Mouse (Mus musculus) left cerebral cortex, postnatal 25 days (tissue): ENCODE results near the gene Zfp976. TPM values are rescaled to one million over a fixed set of nuclear protein-coding genes. Genes with fewer than 3 reads are reported as not detected.
"Not testable (repeated sequence)": the region's sequence is repeated elsewhere in the genome, so short reads cannot be mapped to it uniquely, and the experiment has no call there.

ENCODE experiments used
- DNase-seq, 2 experiments: peaks; one replicate each; pipeline ENCODE4 v3.0.0; 2022; ENCODE audit warnings: low spot score in 2 of 2, mixed read lengths in 1 of 2
- intact Hi-C: fragments of 180-260 bp; cut with DNase I; formaldehyde crosslinking; loops from one replicate; pipeline ENCODE4 v1.15.1; 2025
- microRNA-seq, 2 experiments: library from miRNA; unstranded; fragments of <30 nt; microRNA quantifications; one replicate each; pipeline ENCODE4 v1.2.0; 2022
- total RNA-seq, 2 experiments: library from RNA; stranded (reverse); gene quantifications; 2 replicates each; pipeline ENCODE4 v1.2.3; 2021

Zfp976 gene
- 1 to 10 TPM; 2.7 to 3.0 TPM for total RNA-seq

DNA sequence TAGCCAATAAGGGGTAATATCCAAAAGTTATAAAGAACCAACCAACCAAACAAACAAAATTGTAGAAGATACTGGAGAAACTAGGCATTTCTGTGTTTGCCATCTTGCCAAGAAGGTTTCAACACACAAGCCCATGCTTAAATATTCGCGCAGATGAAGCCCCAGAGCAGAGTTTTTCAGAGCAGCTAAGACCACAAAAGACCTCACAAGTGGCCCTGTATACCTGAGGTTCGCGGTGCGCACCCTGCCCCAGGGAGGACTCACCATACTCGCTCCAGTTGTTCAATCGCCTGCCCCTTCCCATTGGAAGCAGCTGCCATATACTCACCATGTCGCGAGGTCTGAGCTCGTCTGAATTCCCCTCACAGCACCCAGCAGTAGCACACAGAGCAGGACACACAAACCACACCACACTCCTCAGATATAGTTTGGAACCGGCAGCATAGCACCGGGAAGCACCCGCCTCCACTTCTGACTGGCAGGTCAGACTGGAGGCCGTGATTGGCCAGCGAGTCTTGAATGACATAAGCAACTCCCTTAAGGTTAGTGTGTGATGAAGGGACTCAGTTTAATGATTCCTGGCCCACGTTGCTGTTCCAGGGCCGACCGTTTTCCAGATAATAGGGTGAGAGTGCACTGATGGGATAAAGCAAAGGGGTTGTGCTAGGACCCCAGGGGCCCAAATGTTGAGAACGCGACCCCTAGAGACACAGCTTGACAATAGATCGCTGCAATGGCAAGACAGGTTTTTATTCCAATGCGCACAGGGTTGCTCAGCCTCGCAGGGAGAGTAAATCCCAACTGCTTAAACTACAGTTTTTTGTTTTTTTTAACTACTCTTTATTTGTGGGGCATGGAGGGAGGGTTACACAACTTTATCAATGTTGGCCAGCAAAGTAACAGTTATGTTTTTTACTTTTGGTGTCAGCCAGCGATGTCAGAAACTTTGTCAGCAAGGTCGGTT, at the start of gene Zfp976:
Zfp976 (minus strand) TSS at position 437 of the 964 bp plus-strand sequence.
- intact Hi-C loops: not testable (repeated sequence)
- peak; percentile 55 to 75 for DNase-seq

DNA sequence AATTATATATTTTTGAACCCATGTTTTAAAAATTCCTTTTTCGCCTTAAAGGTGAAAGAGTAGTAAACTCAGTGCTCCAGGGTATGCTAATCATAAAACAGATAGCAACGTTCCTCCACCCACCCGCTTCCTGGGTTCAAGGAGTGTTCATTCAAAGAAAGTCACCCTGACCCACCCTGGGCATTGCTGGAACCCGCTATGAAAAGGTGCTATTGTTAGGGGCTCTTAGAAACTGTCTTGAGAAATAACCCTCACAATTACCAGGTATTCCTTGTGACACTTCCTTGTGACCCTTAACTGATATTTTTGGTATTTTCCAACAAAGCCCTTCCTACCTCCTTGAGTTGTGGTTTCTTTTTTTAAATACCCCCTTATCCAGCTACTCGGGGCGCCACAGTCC, 37.7 kb upstream of the Zfp976 start:
- DNase-seq, intact Hi-C loops: not testable (repeated sequence)

DNA sequence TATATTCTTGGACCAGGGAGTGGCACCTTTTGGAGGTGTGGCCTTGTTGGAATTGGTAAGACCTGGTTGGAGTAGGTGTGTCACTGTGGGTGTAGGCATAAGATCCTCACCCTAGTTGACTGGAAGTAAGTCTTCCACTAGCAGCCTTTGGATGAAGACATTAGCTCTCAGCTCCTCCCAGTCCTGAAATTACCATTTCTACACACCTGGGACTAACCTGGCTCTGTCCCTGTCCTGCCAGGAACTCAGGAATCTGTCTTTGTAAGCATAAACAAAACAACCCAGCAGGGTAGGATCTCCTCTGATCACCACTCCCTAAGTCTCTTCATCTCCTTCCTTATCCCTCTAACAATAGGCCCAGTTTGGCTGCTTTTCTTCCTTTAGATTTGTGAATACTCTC, 37.3 kb upstream of the Zfp976 start:
- intact Hi-C loops, DNase-seq: not testable (repeated sequence)

DNA sequence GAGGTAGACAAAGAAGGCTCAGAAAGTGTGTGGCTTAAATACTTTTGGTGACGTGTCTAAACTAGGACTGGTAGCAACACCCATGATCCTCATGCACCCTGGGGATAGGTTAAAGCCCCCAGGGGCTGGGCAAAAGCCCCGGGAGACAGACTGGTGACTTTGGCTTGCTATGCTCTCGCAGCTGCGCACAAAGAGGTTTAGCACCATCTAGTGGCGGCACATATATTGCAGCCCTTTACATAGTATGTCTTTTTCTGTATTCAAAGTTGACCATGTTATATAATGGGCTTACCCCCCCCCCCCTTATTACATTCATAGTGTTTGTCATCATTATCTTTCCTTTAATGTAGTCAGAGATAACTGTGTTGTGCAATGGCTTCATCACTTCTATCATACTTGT, 17.8 kb upstream of the Zfp976 start:
- DNase-seq, intact Hi-C loops: not testable (repeated sequence)

DNA sequence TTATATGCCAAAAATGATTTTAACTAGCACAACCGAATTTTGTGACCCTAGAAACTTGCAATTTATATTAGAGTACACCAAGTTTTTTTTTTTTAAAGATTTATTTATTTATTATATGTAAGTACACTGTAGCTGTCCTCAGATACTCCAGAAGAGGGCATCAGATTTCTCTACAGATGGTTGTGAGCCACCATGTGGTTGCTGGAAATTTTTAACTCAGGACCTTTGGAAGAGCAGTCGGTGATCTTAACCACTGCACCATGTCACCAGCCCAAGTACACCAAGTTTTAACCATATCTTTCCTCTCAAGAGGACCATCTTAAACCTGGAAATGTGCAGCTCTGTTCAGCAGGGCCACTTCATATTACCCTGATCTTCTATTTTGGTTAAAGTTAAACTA, 12.8 kb upstream of the Zfp976 start:
- intact Hi-C loops, DNase-seq: not testable (repeated sequence)

DNA sequence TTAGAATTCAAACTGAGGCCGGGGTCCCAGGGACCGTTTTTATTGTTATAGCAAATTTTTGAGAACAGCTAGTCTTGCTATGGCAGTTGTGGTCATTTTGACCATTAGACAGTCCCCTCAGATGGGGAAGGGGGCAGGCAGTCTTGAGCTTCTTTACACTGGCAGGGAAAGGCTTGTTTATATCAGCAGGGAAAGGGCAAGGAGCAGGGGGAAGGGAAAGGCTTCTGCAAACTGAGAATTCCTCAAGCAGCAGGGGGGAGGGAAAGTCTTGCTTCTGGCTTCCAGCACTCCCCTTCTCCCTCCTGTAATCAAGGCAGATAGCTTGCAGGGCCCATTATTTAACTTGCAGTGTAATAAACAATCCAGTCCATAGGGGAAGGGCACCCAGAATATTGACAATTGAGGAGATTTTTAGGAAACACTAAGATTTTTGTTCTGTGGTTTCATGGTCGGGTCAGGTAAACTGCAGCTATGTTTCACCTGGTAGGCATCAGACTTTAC, 782 bp upstream of the Zfp976 start:
- DNase-seq, intact Hi-C loops: not testable (repeated sequence)

DNA sequence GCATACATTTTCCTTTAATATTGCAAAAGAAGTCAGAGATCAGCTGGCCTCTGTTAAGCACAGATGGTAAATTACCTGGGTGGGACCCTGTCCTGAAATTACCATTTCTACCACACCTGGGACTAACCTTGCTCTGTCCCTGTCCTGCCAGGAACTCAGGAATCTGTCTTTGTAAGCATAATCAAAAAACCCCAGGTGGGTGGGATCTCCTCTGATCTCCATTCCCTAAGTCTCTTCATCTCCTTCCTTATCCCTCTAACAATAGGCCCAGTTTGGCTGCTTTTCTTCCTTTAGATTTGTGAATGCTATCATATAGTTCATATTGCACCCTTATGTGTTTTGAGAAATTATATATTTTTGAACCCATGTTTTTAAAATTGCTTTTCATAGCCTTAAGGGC, 11.4 kb downstream of the Zfp976 start:
- DNase-seq, intact Hi-C loops: not testable (repeated sequence)

DNA sequence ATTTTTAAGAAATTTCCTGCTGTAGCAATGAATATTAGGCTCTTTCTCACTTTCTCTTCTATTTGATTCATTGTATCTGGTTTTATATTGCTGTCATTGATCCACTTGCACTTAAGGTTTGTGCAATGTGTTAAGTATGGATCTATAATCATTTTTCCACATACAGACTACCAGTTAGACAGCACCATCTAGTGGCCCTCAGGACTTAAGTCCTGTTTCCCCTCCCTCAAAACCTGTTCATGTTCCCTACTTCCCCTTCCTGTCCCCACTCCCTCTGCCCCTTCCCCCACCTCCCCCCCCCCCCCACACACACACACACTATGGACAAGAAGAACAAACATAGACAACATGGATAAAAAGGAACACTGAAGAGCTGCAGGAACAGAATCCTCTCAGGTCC, 46.7 kb downstream of the Zfp976 start:
- DNase-seq, intact Hi-C loops: not testable (repeated sequence)

DNA sequence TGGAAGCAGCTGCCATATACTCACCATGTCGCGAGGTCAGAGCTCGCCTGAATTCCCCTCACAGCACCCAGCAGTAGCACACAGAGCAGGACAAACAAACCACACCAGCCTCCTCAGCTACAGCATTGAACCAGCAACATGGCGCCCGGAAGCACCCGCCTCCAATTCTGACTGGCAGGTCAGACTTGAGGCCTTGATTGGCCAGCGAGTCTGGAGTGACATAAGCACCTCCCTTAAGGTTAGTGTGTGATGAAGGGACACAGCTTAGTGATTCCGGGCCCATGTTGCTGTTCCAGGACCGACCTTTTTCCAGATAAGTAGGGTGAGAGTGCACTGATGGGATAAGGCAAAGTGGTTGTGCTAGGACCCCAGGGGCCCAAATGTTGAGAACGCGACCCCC, 50.0 kb downstream of the Zfp976 start, which contains the start of gene Zfp977:
Zfp977 (minus strand) TSS at position 135 of the 400 bp plus-strand sequence.
- DNase-seq, intact Hi-C loops: not testable (repeated sequence)

DNA sequence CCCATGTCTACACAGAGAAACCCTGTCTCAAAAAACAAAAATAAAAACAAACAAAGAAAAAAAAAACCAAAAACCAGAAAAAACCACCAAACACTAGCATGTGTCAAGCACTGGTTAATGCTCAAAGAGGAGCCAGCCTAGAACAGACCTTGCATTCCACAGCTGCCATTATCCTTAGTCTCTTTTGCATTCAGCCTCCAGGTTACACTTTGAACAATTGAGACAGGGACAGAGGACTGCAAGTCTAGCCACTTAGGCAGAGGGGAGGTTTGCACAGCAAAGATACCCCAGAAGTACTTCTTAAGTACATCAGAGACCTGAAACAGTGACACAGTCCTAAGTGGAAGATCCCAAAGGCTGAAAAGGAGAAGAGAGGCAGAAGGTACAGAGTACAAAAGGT, 51.1 kb downstream of the Zfp976 start:
- intact Hi-C loops, DNase-seq: not testable (repeated sequence)

DNA sequence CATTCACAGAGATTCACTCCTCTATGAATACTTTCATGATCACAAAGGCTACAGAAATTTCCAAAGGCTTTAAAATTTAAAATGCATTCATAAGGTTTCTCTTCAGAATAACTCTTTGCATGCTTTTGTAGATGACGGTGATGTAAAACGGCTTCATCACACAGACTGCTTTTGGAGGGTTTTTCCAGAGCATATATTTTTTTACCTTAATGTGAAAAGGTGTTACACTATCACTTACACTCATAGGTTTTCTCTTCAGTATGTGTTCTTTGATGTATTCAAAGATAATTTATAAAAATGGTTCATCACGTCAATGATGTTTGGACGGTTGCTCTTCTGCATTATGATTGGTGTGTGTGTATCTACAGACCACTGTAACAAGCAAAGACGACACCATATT, 63.9 kb downstream of the Zfp976 start, which contains the start of gene Gm21028:
Gm21028 (minus strand) TSS at position 101 of the 400 bp plus-strand sequence.
- intact Hi-C loops: no loop called here
- no peak for DNase-seq

Small RNA genes lying within 50 kb of the gene (microRNA-seq; reads per million reads assigned to microRNA genes)
- gene Gm24938: 0 reads per million in 2 experiments

Other genes starting within 250 kb of the Zfp976 start
- not detected for gene 4933421I07Rik, start 194.5 kb downstream of the Zfp976 start, total RNA-seq
- 10 to 100 TPM; 14.1 to 16.3 TPM for gene Zfp141, start 136.8 kb downstream of the Zfp976 start, total RNA-seq
- not detected for gene Gm21028, start 64.0 kb downstream of the Zfp976 start, total RNA-seq
- 1 to 10 TPM; 1.6 to 1.7 TPM for gene Zfp977, start 50.0 kb downstream of the Zfp976 start, total RNA-seq
- 1 to 10 TPM; 5.5 to 7.1 TPM for gene Zfp975, start 50.2 kb upstream of the Zfp976 start, total RNA-seq
- not detected for gene Gm17067, start 84.4 kb upstream of the Zfp976 start, total RNA-seq
- gene Vmn2r62, start 150.9 kb upstream of the Zfp976 start, total RNA-seq: not detected
- gene Gm2381, start 224.6 kb upstream of the Zfp976 start, total RNA-seq: under 1 TPM; 0.14 to 0.16 TPM